Mouse (Mus musculus): ENCODE results near the gene Msto1. TPM values are rescaled to one million over a fixed set of nuclear protein-coding genes. Genes with fewer than 3 reads are reported as not detected.
"Not testable (repeated sequence)": the region's sequence is repeated elsewhere in the genome, so short reads cannot be mapped to it uniquely, and the experiment has no call there.

Msto1 gene
- total and polyA plus RNA-seq, 3 experiments, result 59.7 to 70.7 (median 70.2) TPM

- TF ChIP-seq USF2 (conservative IDR thresholded peaks at IDR 0.05; ENCODE audit: low read depth, low read length), result peak; percentile 62; the same call in 1 of the 2 replicates
Observed at GRCm38 (mm10) chr3:88913511-88914383, at the start of gene Msto1 (continued).

GRCm38 (mm10) chr3:88963211-88963610 lies 49.4 kb upstream of the Msto1 start:
- H3K4me1 ChIP-seq (ENCODE audit: control insufficient read depth in 1 of 2, insufficient read depth in 2 of 2); H3K4me2 ChIP-seq (ENCODE audit: insufficient read depth, low read depth, poor library complexity, severe bottlenecking); DNase-seq (ENCODE audit: extremely low read depth); dilution Hi-C loops (cut with MboI; ENCODE audit: extremely low pct_ligation_motif_present, extremely low pct_unique_long_range_greater_than_20kb, low sequenced_read_pairs); H3K9me3 ChIP-seq (replicated peaks; ENCODE audit: low read length); H3K4me3 ChIP-seq (replicated peaks in 1 of 3; ENCODE audit: low read depth in 2 of 3, low read length in 2 of 3, poor library complexity in 1 of 3); H3K27me3 ChIP-seq (replicated peaks); H3K27ac ChIP-seq (ENCODE audit: insufficient read depth, low read depth); in situ Hi-C loops (cut with MboI; ENCODE audit: low pct_ligation_motif_present, low pct_unique_long_range_greater_than_20kb, low sequenced_read_pairs); H3K9ac ChIP-seq (ENCODE audit: insufficient read depth, low read depth): not testable (repeated sequence)
- Histone ChIP-seq H3K36me3 (replicated peaks in 1 of 2; ENCODE audit: control insufficient read depth in 1 of 2, insufficient read depth in 1 of 2, low read length in 1 of 2) (peaks cover 7 to 36% of the 10 kb centered on the region in 2 experiments), H3K79me2 (replicated peaks; ENCODE audit: control insufficient read depth, extremely low read depth, insufficient read depth, poor library complexity, severe bottlenecking) (peaks cover 62% of the 10 kb centered on the region)

GRCm38 (mm10) chr3:88953736-88954135 lies 39.9 kb upstream of the Msto1 start:
- dilution Hi-C loops (cut with MboI; ENCODE audit: extremely low pct_ligation_motif_present, extremely low pct_unique_long_range_greater_than_20kb, low sequenced_read_pairs), result no loop called here
- in situ Hi-C loops (cut with MboI; ENCODE audit: low pct_ligation_motif_present, low pct_unique_long_range_greater_than_20kb, low sequenced_read_pairs), result no loop called here
- DNase-seq (ENCODE audit: extremely low read depth), result no peak
- Histone ChIP-seq H3K79me2 (replicated peaks; ENCODE audit: control insufficient read depth, extremely low read depth, insufficient read depth, poor library complexity, severe bottlenecking) (peaks cover 62% of the 10 kb centered on the region), H3K36me3 (replicated peaks in 1 of 2; ENCODE audit: control insufficient read depth in 1 of 2, insufficient read depth in 1 of 2, low read length in 1 of 2) (peaks cover 0 to 2% of the 10 kb centered on the region in 2 experiments), H3K9me3 (replicated peaks; ENCODE audit: low read length) (no peaks in the 10 kb centered on the region), H3K27me3 (replicated peaks) (no peaks in the 10 kb centered on the region), H3K4me2 (ENCODE audit: insufficient read depth, low read depth, poor library complexity, severe bottlenecking) (no peak overlapping the region), H3K4me3 (replicated peaks in 1 of 3; ENCODE audit: low read depth in 2 of 3, low read length in 2 of 3, poor library complexity in 1 of 3) (no peak overlapping the region), H3K27ac (ENCODE audit: insufficient read depth, low read depth) (no peak overlapping the region), H3K4me1 (ENCODE audit: control insufficient read depth in 1 of 2, insufficient read depth in 2 of 2) (peaks cover 2 to 26% of the 10 kb centered on the region in 2 experiments; a peak in 3 of 4 replicates), H3K9ac (ENCODE audit: insufficient read depth, low read depth) (no peak overlapping the region)
- TF ChIP-seq MAX (IDR thresholded peaks at IDR 0.05; ENCODE audit: low read length) (no peak), POLR2AphosphoS2 (IDR thresholded peaks at IDR 0.05; ENCODE audit: low read depth, low read length) (no peak), ZNF384 (IDR thresholded peaks at IDR 0.05; ENCODE audit: low read depth, low read length) (no peak), USF2 (conservative IDR thresholded peaks at IDR 0.05; ENCODE audit: low read depth, low read length) (no peak), UBTF (IDR thresholded peaks at IDR 0.05; ENCODE audit: low read depth, low read length) (no peak), RCOR1 (conservative IDR thresholded peaks at IDR 0.05; ENCODE audit: low read depth, low read length) (no peak), ZMIZ1 (IDR thresholded peaks at IDR 0.05; ENCODE audit: low read depth, low read length) (no peak), MYC (IDR thresholded peaks at IDR 0.05; ENCODE audit: low read depth, low read length) (no peak), MAZ (IDR thresholded peaks at IDR 0.05; ENCODE audit: low read depth, low read length) (no peak), KAT2A (IDR thresholded peaks at IDR 0.05; ENCODE audit: insufficient replicate concordance, low read length) (no peak), PAX5 (IDR thresholded peaks at IDR 0.05; ENCODE audit: low read length) (no peak), NRF1 (IDR thresholded peaks at IDR 0.05; ENCODE audit: low read depth, low read length) (no peak), JUN (IDR thresholded peaks at IDR 0.05; ENCODE audit: insufficient read depth, low read depth, low read length) (no peak), POLR2A (IDR thresholded peaks at IDR 0.05; ENCODE audit: low read depth, low read length) (no peak), SMC3 (IDR thresholded peaks at IDR 0.05; ENCODE audit: low read depth, low read length) (no peak), HCFC1 (IDR thresholded peaks at IDR 0.05; ENCODE audit: low read depth, low read length) (no peak), CHD1 (IDR thresholded peaks at IDR 0.05; ENCODE audit: low read depth, low read length) (no peak), ELF1 (IDR thresholded peaks at IDR 0.05; ENCODE audit: low read depth, low read length) (no peak)
